Mouse (Mus musculus) fibroblast of lung, adult 2 months (primary cell): Measurements from ENCODE around the gene Mob1a.

Experiments used
- DNase-seq: peaks from one replicate; pipeline ENCODE4 v3.0.0-alpha.2; 2011; ENCODE audit warnings: low read depth

The Mob1a gene

DNA sequence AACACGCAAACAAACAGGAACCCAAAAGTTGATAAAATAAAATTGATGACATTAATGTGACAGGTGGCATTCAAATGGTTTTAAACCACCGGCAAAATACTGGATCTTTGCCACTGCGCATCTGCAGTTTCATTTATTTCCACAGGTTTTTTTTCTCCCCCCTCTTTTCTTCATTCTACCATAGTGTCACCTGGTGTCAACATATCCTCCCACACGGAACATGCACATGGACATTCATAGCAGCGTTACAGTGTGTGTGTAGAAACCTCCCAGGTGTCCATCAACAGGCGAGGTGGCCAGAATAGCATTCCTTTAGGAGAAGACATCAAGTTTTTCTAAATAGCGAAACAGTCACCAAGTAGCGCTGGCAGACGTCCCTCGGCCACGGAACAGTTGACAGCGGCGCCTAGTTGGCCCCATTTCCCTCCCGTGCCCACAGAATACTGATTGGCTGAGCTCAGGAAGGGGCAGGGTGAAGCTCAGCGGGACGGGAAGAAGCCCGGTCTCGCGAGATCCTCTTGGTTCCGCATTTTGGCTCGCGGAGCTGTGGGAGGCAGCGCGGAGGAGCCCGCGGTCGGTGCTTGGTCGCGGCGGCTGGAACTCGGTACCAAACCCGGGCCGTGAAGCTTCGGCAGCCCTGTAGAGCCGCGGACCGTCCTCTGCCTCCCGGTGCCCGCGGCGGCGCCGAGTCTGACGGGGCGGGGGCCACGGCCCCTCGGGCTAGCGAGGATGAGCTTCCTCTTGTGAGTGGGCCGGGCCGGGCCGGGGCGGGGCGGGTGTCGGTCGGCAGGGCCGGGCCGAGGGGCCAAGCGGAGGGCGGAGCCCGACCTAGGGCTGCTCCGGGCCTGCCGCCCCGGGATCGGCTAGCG, at the start of gene Mob1a, which contains the start of gene Mthfd2:
TSS of gene Mob1a (plus strand) at position 492 of the 869 bp plus-strand sequence.
TSS of gene Mthfd2 (minus strand) at position 384 of the 869 bp plus-strand sequence.
- DNase-seq: peak; percentile 90

DNA sequence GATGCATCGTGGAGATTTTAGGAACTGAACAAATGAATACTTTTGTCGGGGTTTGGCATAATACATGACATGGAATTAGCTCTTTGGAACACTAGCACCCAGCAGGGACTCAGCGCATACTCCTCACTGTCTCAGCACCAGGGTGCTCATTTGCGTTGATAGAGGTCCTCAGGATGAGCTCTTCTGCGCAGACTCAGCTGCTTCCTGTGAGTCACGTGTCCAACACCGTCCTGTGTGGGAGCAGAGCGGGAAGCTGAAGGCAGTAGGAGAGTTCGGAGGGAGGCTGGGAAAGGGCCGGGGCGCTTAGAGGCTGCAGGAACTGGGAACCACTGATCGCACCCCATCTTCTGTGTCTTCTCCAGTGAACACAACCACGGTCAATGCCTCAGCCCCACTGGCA, 48.7 kb upstream of the Mob1a start:
- DNase-seq: no peak

DNA sequence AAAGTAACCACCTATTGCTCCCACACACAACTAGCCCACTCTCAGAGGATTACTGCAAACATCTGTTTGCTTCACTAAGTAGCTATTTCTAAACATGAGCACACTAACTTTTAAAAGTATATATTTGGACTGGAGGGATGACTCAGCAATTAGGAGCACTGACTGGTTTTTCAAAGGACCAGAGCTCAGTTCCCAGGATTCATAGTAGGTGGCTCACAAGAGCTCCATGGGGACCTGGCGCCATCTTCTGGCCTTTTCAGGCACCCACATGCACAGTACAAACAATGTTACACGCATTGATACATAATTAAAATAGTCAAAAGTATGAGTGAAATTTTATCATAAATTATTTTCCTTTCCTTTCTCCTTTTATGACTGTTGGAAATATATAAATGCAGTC, 46.9 kb upstream of the Mob1a start:
- DNase-seq: no peak

DNA sequence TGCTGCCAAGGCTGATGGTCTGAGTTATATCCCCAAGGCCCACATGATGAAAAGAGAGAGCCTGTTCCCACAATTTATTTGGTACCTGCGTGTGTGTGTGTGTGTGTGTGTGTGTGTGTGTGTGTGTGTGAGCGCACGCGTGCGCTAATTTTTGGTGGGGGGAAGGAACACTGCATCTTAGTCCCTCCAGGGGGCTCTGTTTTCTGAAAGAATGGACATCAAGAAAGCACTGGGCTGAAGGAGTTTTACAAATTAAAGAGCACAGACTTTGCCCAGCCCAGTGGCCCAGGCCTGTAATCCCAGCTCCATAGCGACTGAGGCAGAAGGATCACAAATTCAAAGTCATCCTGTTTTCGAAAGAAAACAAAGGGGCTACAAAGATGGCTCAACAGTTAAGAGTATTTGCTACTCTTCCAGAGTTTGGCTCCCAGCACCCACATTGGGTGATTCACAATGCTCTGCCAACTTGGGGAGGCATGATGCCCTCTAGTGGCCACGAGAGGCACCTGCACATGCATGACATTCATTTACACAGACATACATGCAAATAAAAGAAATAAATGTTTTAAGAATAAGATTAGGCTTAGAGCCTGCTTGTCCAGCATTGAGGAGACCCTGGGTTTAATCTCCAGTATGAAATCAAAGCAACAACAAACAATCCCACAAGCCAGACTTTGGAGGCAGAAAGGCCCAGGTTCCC, 45.4 kb upstream of the Mob1a start:
- DNase-seq: no peak

DNA sequence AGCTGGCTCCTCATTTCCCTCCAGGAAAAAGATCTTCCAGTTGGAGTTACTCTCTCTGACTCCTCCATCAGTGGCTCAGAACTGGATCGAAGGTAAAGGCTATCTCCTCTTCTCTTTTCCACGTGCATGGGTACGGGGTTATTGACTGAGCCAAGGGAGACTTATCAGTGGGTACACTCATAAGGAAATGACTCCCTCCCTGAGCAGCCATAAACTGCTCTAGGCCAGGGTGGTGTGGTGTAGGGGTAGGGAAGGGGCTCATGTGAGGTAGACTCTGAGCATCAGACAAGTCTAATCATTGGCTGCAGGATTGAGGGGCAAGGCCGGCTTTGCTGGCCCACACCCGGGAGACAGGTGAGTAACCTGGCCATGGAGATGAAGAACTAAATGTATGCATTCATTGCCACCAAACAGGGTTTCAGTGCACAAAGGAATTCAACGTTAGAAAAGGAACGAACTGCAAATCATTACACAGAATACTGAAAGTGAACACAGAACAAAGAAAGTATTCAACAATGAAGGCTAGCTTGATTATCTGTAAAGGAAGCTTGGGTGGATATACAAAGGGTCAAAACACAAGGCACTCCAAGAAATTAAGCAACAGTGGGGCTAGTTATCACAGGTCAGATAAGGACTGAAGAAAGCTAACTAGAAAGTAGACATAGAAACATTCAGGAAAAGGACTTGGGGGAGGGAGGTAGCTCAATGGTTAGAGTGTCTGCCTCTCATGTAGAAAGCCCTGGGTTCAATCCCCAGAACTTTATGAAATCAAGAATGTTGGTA, 25.2 kb upstream of the Mob1a start:
- DNase-seq: no peak

DNA sequence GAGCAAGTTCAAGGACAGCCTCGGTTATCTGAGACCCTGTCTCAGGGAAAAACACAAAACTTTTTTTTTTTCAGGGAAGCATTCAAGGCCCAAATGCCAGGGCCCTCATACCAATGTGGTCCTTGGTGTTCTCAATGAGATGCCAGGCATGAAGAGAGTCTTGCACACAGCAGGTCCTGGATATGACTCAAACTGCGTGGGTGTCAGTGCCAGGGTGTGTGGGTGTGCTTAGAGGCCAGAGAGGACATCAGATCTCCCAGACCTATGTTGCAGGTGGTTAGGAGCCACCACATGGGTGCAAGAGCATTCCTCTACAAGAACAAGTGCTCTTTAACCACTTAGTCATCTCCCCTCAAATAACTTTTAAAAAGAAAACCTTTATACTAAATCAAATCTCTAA, 24.5 kb upstream of the Mob1a start:
- no peak for DNase-seq

DNA sequence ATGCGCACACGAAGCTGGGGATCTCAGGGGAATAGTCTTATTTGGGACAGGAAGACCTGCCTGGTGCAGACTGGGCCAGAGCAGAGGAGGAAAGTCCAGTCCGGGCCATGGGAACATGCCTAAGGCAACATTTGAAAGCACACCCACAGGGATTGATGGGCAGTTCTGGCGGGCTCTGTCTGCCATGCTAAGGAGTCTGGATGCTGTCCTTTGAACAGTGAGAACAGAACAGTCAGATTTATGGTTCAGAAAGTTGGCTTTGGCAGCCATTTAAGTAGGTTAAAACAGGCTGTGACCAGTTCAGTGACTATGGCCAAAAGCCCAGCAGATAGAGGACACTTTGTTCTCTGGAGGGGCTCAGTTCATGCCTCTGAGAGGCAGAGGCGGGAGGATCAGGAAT, 23.6 kb upstream of the Mob1a start:
- DNase-seq: no peak

DNA sequence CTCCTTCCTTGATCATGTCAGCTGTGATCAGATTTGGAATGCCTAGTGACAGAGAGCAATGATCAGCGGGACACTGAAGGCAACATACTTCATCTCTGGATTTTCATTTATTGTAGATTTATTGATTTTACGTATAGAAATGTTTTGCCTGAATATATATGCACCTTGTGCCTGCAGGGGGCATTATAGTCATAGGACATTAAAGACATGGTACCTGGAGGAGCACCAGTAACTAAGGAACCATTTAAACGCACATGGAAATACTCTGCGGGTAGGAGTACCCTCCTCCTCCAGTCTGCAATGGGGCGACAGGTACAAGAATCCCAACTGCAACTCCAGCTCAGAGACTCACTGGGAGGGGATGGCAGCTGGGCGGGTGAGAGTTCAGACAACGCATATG, 16.8 kb upstream of the Mob1a start:
- no peak for DNase-seq

DNA sequence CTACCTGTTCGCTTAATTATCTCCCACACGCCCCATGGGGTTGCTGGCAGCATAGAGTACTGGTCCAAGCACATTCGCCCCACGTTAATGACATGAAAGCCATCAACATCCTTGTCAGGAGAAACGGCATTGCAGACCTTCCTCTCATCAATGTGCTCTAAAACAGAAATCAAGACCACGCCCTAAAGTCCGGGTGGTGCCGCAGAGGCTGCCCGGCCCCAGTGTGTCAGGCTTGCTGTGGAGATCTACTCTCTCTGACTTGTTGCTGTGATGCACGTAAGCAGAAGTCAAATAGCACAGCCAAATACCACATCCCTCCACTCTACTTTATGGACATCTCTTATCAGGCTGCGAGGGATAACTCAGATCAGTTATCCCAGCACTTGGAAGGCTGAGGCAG, 14.6 kb upstream of the Mob1a start:
- DNase-seq: no peak

DNA sequence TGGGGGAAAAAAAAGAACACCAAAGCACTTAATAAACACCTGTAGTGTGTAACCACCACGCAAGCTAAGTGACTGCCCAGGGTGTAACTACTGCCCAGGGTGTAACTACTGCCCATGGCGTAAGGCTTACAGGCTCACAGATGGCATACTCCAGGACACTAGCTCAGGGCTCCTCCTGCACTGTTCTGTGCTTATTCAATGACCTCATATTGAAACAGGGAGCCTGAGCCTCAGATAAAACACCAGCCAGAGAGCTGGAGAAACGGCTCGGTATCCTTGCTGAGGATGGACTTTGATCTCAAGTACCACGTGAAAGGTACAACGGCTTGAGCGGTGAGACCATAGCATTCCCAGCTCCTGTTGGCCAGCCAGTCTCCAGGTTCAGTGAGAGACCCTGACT, 13.8 kb upstream of the Mob1a start:
- DNase-seq: no peak

DNA sequence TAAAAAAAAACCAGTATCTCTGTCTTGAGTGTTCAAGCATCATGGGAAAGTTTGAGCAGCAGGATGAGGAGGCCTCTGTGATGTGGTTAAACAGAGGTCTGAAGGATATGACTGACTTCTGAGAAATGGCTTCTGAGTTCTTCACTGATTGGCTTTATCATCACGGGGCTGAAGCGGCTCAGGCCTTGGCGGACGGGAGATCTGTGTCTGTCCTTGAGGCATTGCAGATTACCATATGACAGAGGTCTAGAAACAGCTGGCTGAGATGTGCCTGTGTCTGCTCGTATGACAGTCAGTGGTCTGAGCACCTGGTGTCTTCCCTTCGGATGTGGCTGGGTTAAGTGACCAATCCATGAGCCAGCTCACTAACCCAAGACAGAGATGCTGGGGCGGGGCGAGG, 13.3 kb upstream of the Mob1a start:
- no peak for DNase-seq

DNA sequence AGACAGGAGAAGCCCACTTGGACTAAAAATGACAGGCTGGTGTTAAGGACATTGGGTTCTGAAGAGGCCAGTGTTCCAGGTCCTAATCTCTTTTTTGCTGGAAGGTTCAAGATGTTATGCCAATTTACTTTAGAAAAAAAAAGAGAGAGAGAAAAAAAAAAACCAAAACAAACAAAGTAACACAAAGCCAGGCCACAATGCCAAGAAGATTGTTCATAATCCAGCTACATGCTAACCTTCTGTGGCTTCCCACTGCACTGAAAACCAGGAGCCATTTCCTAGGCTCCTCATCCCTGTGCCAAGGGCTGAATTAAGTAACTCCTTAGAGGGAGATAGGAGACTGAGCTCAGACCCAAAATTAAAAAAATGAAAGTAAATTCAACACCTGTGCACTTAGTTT, 10.5 kb upstream of the Mob1a start:
- no peak for DNase-seq

DNA sequence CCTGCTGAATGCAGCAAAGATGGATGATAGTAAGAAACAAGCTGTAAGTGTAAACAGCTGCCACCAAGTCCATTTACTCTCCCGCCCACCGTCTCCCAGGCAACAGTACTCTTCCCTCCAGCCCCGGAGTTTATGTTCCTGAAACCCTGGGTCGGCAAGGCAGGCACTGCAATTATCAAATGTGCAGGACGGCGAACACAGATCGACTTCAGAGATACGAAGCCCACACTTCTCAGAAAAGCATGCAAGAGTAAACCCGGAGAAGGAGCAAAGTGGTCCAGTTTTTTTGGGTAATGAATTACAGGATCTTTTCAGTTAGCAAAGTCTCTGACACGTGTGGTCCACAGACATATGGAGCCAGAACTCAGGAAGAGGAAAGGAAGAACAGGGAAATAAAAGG, 9.8 kb upstream of the Mob1a start:
- no peak for DNase-seq

DNA sequence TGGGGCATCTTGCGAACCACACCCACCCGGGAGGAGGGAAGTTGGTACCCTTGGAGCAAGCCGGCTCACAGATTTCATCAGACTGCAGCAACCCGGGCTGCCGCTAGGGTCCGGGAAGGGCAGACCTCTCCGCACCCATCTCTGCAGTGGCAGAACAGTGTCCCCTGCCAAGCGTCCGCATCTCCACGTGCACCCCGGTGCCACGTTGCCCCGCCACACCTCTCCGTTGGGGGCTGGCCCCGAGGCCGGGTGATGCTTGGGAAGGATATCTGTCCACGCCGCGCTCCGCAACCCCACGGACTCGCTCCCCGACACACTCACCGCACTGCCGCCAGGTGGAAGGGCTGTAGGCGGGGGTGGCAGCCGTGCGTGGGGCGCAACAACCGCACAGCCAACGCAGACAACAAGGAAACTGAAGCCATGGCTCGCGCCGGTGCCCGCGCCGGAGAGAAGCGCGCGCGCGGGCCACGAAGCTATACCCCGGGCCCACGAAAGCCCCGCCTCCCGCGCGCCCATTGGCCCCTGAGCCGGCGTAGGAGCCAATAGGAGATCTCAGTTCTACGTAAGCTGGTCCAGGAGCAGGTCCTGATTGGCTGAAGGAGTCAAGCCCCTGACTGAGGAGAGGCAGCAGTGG, 8.6 kb upstream of the Mob1a start:
- DNase-seq: peak; percentile 67

DNA sequence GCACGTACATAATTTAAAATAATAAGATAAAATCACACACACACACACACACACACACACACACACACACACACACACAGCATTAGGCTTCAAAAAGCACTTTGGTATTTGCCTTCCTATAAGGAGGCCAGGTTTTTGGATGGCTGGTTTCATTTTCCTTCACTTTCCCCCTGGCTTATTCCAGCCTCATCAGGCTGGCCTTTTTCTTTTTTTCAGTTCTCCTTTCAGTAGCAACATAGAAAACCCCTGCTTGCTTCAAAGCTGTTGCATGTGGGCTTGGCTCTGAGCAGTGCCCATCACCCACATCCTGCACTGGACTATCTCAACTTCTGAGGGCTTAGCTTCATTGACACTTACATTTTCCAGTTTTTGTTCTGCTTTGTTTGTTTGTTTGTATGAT, 3.9 kb upstream of the Mob1a start:
- DNase-seq: no peak

DNA sequence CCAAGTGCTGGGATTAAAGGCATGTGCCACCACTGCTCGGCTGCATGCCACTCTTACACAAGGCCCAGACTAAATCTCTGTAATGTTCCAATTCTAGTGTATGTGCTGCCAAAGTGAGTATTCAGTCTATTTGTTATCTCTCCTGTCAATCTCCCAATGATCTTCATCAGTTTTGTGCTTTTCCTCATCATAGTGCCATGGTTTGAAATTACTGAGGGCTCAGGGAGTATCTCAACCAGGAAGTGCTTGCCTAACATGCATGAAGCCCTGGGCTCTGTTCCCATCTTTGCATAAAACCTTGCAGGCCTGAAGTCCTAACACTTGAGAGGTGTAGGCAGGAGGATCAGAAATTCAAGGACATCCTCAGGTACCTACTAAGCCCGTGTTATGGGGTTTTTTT, 3.0 kb upstream of the Mob1a start:
- no peak for DNase-seq

DNA sequence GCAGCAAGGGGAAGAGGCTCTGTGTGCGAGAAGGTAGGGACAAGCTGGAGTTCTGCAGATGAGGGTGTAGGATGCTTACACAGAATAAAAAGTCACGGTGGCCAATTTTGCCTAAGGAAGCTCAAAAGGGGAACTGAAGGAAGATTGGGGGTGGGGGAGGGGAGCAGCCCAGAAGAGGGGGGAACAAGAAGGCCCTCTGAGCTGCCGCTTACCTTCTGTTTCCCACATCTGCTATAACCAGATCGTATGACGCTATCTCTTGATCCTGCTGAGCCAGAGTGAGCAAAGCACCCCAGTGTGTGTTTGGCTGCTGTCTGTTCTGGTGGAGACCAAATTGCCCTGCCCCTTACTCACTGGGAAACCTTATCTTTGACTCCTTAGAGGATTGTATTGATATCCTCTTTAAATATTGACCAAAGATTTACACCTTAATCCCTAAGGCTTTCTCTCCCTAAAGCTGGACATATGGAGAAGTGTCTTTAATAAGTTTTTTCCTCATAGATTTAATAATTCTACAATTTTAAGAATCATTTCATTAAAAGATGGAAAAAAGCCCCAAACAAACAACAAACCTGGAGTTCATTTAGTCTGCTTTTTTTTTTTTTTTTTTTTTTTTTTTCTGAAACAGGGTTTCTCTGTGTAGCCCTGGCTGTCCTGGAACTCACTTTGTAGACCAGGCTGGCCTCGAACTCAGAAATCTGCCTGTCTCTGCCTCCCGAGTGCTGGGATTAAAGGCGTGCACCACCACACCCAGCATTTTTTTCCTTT, 2.0 kb upstream of the Mob1a start:
- no peak for DNase-seq

DNA sequence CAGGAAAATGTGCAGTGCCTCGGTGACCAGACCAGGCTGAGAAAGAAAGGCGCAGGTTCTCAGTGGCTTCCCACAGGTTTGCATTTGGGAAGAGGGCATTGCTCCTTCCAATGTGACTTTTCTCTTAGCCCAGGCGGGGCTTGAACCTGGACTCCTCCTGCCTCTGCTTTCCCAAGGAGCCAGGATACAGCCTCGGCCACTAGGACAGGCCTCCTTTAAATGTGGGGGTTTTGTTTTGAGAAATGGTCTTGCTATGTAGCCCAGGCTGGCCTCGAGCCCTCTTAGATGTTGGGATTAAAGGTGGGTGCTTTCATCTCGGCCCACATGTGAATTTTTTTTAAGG, 549 bp downstream of the Mob1a start:
- DNase-seq: no peak

DNA sequence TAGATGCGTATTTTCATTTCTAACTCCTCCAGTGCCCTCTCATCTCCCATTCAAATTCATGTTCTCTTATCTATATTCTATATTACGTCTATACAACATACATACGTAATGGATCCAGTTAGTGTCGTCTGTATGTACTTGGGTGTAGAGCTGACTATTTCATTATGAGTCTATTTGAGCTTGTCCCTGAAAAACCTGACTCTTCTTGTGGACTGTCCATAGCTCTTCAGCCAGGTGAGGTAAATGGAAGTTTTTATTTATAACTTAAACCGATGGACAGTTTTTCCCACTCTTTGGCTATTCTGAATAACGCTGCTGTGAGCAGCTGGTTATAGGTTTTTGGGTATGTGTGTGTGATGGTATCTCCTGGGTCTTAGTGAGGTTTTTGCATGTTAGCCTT, 945 bp downstream of the Mob1a start:
- DNase-seq: no peak

DNA sequence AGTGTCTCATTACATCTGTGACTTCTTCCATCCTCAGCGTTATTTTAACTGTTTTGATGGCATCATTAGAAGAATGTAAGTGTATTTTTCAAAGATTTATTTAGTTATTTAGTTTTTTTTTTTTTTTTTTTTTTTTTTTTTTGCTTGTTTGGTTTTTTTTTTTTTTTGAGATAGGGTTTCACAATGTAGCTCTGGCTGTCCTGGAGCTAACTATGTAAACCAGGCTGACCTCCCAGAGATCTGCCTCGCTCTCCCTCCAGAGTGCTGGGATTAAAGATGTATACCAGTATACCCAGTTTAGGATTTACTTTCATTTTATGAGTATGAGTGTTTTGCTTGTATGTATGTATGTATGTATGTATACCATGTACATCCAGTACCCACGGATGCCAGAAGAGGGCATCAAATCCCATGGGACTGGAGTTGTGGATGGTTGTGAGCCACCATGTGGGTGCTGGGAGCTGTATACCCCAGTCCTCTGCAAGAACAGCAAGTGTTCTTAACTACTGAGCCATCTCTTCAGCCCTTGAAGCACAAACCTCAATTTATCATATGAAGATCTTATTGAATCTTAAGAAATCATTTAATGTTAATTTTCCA, 1.9 kb downstream of the Mob1a start:
- DNase-seq: no peak

DNA sequence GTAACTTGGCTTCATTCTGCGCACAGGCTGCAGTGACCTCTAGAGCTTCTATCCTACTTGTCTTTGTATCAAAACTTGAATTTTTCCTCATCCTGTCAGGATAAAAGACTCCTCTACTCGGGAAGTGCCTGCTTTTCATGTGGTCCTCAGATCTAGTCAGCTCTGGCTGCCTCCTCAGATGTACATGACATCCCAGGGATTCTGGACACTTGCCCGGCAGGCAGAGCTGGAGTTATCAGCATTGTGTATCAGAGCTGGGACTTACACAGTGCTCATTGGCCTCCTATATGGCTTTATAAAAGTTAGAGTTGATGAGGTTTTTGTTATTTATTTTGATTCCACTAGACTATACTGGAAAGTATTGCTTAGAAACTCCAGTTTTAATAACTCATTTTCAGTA, 15.6 kb downstream of the Mob1a start:
- DNase-seq: no peak
